Mouse (Mus musculus) E14TG2a.4 (cell line): ENCODE results near the gene Olfr523.

ENCODE experiments used
- CTCF ChIP-seq: conservative IDR thresholded peaks from 2 replicates; pipeline ENCODE4 v1.5.1; 2014; ENCODE audit warnings: low read length
- NANOG ChIP-seq: IDR thresholded peaks from 2 replicates; pipeline ENCODE4 v1.6.1; 2014; ENCODE audit warnings: borderline replicate concordance, low read length, mixed read lengths
- POU5F1 ChIP-seq: IDR thresholded peaks from 2 replicates; pipeline ENCODE4 v1.6.1; 2014; ENCODE audit warnings: low read length, borderline replicate concordance

DNA sequence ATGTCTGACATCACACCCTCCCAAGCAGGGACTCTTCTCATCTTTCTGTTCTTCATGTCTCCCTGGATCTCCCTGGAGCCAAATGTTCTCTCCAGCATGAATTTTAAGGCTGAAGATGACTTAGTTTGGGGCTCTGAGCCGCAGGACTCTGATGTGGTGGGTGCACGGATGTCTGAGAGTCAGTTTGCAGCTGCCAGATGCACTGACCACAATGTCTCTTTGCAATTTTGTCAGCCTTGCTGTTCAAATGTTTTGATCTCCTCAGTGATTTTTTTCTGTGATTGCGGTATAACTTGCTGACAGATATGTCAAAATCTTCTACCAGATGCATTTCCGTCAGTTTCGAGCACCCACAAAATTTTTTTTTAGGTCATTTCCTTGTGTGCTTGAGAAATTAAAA, 40.8 kb downstream of the Olfr523 start:
- TF ChIP-seq CTCF (no peak), NANOG (no peak), POU5F1 (no peak)
